Mouse (Mus musculus) ovary, postnatal 36 days (tissue): ENCODE data around the gene Speg.
A peak's percentile ranks its signal among the peaks of the same experiment; 100 is the strongest.

Source experiments
- DNase-seq: peaks from one replicate; pipeline ENCODE4 v3.0.0; 2022; ENCODE audit warnings: low spot score, mixed read lengths

Speg gene

GRCm38 (mm10) chr1:75442811-75443210 lies 67.7 kb downstream of the Speg start:
- no peak for DNase-seq

- DNase-seq: no peak
These were observed 68.3 kb downstream of the Speg start for GRCm38 (mm10) chr1:75443247-75444024.

DNA sequence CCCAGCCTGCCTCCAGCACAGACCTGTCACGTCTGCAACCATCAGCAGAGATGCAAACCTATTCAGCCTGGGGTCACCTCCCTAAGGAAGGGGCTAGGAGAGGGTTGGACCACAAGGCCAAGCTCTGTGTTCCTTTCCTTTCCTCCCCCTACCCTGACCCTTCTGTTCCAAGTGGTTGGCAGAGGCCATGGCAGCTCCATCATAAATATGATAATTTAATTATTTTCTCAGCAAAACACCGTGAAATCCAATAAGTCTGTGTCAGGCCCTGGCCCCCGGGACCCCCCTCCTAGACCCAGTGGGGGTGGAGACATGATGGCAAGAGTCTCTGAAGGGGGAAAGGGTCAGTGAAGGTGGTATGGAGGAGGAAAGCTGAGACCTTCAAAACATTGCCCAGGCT lies 69.1 kb downstream of the Speg start:
- DNase-seq: no peak

- no peak for DNase-seq
These were observed 70.1 kb downstream of the Speg start for GRCm38 (mm10) chr1:75445141-75445701.

- DNase-seq: peak; percentile 75
These were observed 70.9 kb downstream of the Speg start for GRCm38 (mm10) chr1:75445751-75446611.

GRCm38 (mm10) chr1:75446656-75447055 lies 71.6 kb downstream of the Speg start:
- DNase-seq: no peak

- DNase-seq: no peak
These were observed 72.4 kb downstream of the Speg start for GRCm38 (mm10) chr1:75447265-75448051.

GRCm38 (mm10) chr1:75448052-75448431 lies 72.9 kb downstream of the Speg start:
- DNase-seq: no peak

DNA sequence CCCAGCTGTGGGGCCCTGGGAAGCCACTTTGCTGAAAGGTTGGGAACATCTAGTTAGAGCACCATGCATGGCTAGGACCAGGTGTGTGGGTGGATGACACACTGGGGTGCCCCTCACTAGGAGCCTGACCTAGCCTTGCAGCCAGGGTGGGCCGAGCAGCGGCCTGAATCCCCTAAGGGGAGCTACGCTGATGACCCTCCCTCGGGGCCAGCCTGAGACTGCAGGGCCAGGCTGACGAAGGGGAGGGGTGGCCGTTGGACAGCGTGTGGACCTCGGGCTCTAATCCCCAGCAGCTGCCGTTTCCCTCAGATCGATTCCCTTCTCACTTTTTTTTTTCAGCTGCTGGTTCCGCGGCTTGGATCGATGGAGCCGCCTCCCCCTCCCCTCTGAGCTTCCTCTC lies 73.8 kb downstream of the Speg start:
- no peak for DNase-seq

- DNase-seq: no peak
These were observed 74.5 kb downstream of the Speg start for GRCm38 (mm10) chr1:75449377-75450135.

- no peak for DNase-seq
These were observed 75.4 kb downstream of the Speg start, which contains the start of gene Asic4 for GRCm38 (mm10) chr1:75450314-75451005. Asic4 (plus strand) TSS chr1:75450436.

DNA sequence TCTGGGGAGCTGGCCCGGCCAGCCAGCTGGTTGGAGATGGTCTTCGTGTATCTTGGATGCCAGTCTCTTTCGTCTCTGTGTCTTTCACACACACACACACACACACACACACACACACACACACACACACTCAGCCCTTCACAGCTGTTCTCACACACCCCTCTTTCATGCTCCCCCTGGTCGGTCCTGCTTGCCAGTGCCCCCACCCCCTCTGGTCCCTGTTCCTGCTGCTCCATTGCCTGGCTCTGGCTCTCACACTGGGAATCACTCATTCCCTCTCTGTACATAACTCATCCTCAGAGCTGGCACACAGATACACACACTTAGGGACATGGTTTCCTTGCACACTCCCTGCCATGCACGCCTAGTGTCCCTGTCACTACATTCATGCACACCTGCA lies 76.8 kb downstream of the Speg start:
- no peak for DNase-seq

DNA sequence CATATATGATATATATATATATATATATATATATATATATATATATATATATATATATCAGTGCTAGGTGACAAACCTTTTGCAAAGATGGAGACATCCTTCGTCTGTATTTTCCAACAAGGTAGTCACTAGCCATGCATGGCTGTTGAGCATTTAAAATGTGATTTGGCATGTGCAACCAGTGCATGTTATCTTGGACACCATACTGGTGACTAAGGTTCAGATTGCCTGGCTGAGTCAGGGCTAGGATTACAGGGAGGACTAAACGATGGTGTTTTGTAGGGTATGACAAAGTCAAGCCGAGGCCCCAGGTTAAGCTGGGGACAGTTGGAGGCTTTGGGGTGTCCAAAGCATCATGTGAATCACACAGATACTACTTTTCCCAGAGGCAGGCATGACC lies 80.3 kb downstream of the Speg start:
- no peak for DNase-seq

- DNase-seq: no peak
These were observed 80.9 kb downstream of the Speg start for GRCm38 (mm10) chr1:75455948-75456347.

DNA sequence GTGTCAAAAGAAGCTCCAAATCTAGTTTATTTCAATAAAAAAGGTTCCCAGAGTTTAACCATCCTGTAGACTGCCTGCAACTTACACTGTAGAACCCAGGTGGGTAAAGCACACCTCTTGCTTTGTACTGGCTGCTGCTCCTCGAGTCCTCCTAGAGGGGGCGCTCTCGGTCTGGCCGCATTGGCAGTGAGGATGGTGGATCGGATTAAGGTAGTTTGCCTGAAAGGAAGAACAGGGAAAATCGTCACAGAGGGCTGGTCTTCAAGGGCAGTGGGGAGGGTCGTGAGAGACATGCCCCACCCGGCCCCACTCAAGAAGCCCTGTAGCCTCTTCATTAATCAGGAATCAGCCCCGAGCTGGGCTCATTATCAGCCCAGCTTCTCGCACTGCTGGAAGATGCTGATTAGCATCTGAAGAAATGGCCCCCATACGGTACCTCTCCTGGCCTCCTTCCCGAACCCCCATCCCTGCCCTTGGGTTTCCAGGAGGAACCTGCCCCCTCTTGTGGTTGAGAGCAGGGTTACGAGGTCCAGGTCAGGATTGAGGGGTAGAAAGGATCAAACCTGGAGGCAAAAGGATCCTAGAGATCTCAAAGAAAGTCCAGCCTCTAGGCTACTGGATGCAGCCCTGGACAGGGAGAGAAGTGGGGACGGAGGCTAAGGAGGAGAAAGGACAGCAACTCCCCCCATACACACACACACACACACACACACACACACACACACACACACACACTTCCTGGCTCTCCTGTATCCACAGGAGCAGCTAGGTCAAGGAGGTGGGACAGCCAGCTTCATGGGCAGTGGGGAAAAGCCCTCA lies 81.9 kb downstream of the Speg start:
- DNase-seq: no peak

DNA sequence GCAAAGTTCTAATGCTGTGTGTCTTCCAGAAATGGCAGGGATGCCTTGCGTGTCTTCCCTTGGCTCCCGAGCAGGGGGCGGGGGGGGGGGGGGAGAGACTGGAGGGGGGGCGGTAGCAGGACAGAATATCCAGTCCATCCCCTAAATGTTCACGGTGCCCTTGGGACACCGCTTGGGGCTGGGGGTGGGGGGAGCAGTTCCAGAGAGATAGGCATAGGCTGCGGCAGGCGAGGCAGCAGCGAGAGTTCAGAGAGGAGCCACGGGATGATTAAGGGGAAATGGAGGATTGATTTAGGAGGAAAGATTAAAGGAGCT lies 82.6 kb downstream of the Speg start:
- no peak for DNase-seq

- DNase-seq: peak; percentile 65
These were observed 83.1 kb downstream of the Speg start for GRCm38 (mm10) chr1:75458025-75458788.

- no peak for DNase-seq
These were observed 83.9 kb downstream of the Speg start for GRCm38 (mm10) chr1:75458789-75459684.
